Mouse (Mus musculus): ENCODE data around the gene Wbp1. TPM values are rescaled to one million over a fixed set of nuclear protein-coding genes. Genes with fewer than 3 reads are reported as not detected.

Wbp1 gene
- 76.0 and 87.2 TPM in 2 replicates for polyA plus RNA-seq (2014; fragmentation: Nextera tagmentation; extraction: Ambion mirVana)

DNA sequence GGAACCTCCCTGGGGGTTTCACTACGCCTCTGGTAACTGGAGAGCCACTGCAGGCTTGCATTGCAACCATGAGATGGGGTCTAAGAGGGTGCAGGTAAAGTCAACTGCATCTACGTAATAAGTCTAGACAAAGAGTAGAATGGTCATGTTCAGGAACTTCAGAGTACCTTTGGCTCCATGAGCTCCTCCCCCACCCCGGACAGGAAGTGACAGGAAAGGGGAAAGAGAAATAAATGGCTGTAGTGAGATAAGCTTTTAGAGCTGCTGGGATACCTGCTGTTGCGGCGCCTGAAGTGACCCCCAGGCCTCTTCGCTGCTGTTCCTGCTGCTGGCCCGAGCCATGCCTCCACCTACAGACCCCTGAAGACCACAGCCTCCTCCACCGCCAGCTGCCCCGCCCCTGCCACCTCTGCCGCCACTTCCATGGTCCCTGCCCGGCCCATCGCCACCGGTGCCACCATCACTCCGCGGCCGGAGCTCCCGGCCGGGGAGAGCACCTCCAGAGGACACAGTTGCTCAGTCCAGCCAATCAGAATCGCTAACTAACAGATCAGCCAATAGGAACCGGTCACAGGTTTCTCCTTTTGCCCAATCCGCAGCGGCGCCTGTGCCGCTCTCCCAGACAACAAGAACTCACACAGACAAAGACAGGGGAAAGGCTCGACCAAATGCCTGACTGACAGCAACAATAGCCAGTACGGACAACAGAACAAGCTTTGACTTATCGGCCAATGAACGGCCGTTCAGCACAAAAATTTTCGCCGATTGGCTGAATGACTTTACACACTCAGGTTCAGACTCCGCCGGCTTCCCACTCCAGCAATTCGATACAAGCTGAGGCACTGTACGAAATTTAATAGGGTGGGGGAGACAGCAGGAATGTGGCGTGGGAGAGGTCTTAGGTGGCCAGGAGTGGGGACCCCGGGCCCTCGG is at the start of gene Wbp1:
TSS of gene Wbp1 (minus strand) at position 630 of the 933 bp plus-strand sequence.
- Histone ChIP-seq H3K4me1 (ENCODE audit: control insufficient read depth, insufficient read depth, low read length) (peaks cover 34% of the 10 kb centered on the region), H3K4me2 (peak within 1 kb of the TSS; percentile 96), H3K36me3 (ENCODE audit: control insufficient read depth, insufficient read depth, low read length) (peaks cover 22% of the 10 kb centered on the region), H3K9ac (ENCODE audit: low read depth, low read length) (peak within 1 kb of the TSS; percentile 90), H3K27ac (ENCODE audit: low read depth, low read length) (peak within 1 kb of the TSS; percentile 95), H3K4me3 (ENCODE audit: low read depth, low read length) (peak within 1 kb of the TSS; percentile 71), H3K9me3 (replicated peaks; ENCODE audit: control insufficient read depth, low read length) (no peaks in the 10 kb centered on the region), H3K27me3 (ENCODE audit: control insufficient read depth, insufficient read depth, low read length) (no peaks in the 10 kb centered on the region)
- ATAC-seq (replicated peaks; ENCODE audit: insufficient number of reproducible peaks, low FRiP score, low TSS enrichment): peak; percentile 92
- under 1% methylated on average over 38 of the region's 38 CpGs for WGBS (ENCODE audit: insufficient replicate concordance)

DNA sequence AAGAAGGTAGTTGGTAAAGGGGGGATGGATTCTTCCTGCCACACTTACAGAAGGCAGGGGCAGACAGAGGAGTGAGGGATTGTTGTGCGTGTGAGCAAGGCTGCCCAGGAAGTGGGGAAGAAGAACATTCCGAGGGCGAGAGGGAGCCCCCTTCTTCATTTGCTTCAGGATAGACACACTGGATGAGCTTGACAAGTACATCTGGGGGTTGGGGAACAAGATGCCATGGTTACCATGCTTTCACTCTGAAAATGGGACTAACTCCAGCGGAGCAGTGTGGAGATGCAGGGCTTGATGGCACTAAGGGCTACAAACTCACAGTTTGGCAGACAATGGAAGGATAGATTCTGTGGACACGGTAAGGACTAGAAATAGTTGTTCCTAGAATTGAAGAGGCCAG is 49.7 kb upstream of the Wbp1 start:
- WGBS (ENCODE audit: insufficient replicate concordance): 81% methylated on average over 5 of the region's 5 CpGs
- Histone ChIP-seq H3K27ac (ENCODE audit: low read depth, low read length) (no peak overlapping the region), H3K27me3 (ENCODE audit: control insufficient read depth, insufficient read depth, low read length) (no peaks in the 10 kb centered on the region), H3K36me3 (ENCODE audit: control insufficient read depth, insufficient read depth, low read length) (no peaks in the 10 kb centered on the region), H3K9me3 (replicated peaks; ENCODE audit: control insufficient read depth, low read length) (no peaks in the 10 kb centered on the region), H3K9ac (ENCODE audit: low read depth, low read length) (no peak overlapping the region), H3K4me1 (ENCODE audit: control insufficient read depth, insufficient read depth, low read length) (peaks cover 6% of the 10 kb centered on the region; the same call in 1 of the 2 replicates), H3K4me3 (ENCODE audit: low read depth, low read length) (no peak overlapping the region), H3K4me2 (no peak overlapping the region)
- no peak for ATAC-seq (replicated peaks; ENCODE audit: insufficient number of reproducible peaks, low FRiP score, low TSS enrichment)

DNA sequence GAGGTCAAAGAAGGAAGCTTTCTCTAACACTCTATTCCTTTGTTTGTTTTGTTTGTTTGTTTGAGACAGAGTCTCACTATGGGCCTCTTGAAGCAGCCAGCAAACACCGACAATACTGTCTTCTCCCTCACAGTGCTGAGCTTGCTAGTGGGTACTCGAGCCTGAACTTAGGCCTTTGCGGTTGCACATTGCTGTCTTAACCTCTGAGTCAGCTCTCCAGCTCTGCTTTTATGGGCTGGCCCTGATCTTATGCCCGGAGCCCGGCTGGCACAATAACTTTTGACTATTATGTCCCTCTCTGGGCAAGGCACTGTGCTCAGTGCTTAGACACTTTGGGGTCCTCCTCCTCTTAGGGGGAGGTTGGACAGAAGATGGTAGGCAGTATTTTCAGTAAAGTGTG is 48.5 kb upstream of the Wbp1 start:
- H3K9me3 ChIP-seq (replicated peaks; ENCODE audit: control insufficient read depth, low read length): no peaks in the 10 kb centered on the region
- no peak overlapping the region for H3K9ac ChIP-seq (ENCODE audit: low read depth, low read length)
- ATAC-seq (replicated peaks; ENCODE audit: insufficient number of reproducible peaks, low FRiP score, low TSS enrichment): no peak
- peaks cover 6% of the 10 kb centered on the region; the same call in 1 of the 2 replicates for H3K4me1 ChIP-seq (ENCODE audit: control insufficient read depth, insufficient read depth, low read length)
- H3K27ac ChIP-seq (ENCODE audit: low read depth, low read length): no peak overlapping the region
- no peaks in the 10 kb centered on the region for H3K27me3 ChIP-seq (ENCODE audit: control insufficient read depth, insufficient read depth, low read length)
- H3K4me3 ChIP-seq (ENCODE audit: low read depth, low read length): no peak overlapping the region
- H3K4me2 ChIP-seq: no peak overlapping the region
- WGBS (ENCODE audit: insufficient replicate concordance): 80% methylated on average over 5 of the region's 5 CpGs
- no peaks in the 10 kb centered on the region for H3K36me3 ChIP-seq (ENCODE audit: control insufficient read depth, insufficient read depth, low read length)

DNA sequence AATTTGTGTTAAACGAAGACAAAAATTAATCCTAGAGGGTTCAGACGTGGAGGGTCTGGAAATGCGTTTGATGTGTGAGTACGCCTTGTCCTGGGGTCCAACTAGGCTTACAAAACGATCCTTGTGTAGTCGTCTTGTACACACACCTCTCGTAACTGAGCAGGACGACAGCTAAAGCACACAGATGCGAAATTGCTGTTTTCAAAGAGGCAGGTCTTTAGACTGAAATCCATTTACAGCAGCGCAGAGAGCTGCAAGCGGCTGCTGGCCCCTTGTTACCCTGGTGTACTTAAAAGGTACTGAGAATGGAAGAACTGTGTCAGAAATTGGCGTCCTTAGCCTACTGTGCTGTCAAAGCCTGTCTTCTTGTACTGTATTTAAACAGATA is 44.9 kb upstream of the Wbp1 start:
- ATAC-seq (replicated peaks; ENCODE audit: insufficient number of reproducible peaks, low FRiP score, low TSS enrichment): no peak
- peak overlapping the region; percentile 91 for H3K9ac ChIP-seq (ENCODE audit: low read depth, low read length)
- peaks cover 20% of the 10 kb centered on the region for H3K4me1 ChIP-seq (ENCODE audit: control insufficient read depth, insufficient read depth, low read length)
- under 1% methylated on average over 12 of the region's 12 CpGs for WGBS (ENCODE audit: insufficient replicate concordance)
- peak overlapping the region; percentile 71 for H3K4me2 ChIP-seq
- H3K9me3 ChIP-seq (replicated peaks; ENCODE audit: control insufficient read depth, low read length): no peaks in the 10 kb centered on the region
- H3K27ac ChIP-seq (ENCODE audit: low read depth, low read length): peak overlapping the region; percentile 86; the same call in 1 of the 2 replicates
- peak overlapping the region; percentile 90 for H3K4me3 ChIP-seq (ENCODE audit: low read depth, low read length)
- peaks cover 16% of the 10 kb centered on the region for H3K27me3 ChIP-seq (ENCODE audit: control insufficient read depth, insufficient read depth, low read length)
- H3K36me3 ChIP-seq (ENCODE audit: control insufficient read depth, insufficient read depth, low read length): no peaks in the 10 kb centered on the region

DNA sequence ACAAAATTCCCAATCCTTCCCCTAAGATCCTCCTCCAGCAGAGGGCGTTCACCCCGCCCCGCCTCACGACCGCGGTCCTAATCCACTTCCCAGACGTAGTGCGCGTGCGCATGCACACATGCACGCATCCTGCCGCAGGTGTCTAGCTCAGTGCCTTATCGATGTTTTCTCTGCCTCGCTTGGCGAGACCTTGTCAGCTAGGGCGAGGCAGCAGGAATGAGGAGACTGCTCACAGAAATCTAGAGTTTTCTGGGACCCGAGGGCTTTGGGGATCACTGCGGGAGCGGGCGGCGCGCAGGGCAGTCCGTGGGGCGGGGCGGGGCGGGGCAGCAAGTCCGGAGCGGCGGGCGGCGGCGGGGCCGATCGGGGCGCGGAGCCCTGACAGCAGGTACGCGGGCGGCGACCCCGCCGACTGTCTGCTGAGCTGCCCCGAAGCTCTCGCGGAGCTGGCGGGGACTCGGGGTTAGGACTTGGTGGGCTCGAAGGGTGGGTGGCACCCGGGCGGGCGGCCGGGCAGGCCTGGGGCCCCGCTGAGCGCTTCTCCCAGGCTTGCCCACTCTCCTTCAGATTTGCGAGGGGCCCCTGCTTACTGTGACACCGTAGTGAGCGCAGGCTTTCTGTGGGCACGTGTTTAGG is 44.4 kb upstream of the Wbp1 start, which contains the start of gene Dctn1:
TSS of gene Dctn1 (plus strand) at position 314 of the 636 bp plus-strand sequence.
- H3K9ac ChIP-seq (ENCODE audit: low read depth, low read length): peak within 1 kb of the TSS; percentile 91
- H3K4me3 ChIP-seq (ENCODE audit: low read depth, low read length): peak within 1 kb of the TSS; percentile 90
- peaks cover 20% of the 10 kb centered on the region for H3K4me1 ChIP-seq (ENCODE audit: control insufficient read depth, insufficient read depth, low read length)
- under 1% methylated on average over 55 of the region's 58 CpGs for WGBS (ENCODE audit: insufficient replicate concordance)
- H3K4me2 ChIP-seq: peak within 1 kb of the TSS; percentile 71
- no peaks in the 10 kb centered on the region for H3K9me3 ChIP-seq (replicated peaks; ENCODE audit: control insufficient read depth, low read length)
- peaks cover 21% of the 10 kb centered on the region for H3K27me3 ChIP-seq (ENCODE audit: control insufficient read depth, insufficient read depth, low read length)
- H3K27ac ChIP-seq (ENCODE audit: low read depth, low read length): peak within 1 kb of the TSS; percentile 86
- peak; percentile 81 for ATAC-seq (replicated peaks; ENCODE audit: insufficient number of reproducible peaks, low FRiP score, low TSS enrichment)
- no peaks in the 10 kb centered on the region for H3K36me3 ChIP-seq (ENCODE audit: control insufficient read depth, insufficient read depth, low read length)

DNA sequence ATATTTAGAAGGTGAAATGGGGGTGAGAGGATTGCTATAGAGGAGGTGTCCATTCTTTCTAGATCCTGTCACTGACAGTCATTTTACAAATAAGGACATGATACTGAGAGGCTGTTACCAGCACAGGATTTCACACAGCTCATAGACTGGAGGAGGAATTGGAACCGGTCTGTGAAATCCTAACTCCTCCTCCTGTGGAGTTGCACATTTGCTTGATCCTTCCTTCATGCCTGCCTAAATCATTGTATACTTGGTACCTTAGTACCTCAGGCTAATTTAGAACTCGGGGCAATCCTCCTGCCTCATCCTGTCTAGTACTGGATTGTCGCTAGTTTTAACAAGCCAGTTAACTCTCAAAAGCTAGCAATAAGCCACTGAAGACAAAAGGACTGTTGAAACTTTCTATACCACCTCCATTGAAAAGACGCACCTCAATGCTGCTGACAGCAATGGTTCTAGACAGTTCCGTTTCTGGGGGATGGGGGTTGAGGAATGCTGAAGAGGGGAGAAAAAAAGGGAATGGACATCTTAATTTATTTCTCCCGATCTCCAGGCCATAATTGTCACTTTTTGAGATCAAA is 43.8 kb upstream of the Wbp1 start:
- peak overlapping the region; percentile 90 for H3K4me3 ChIP-seq (ENCODE audit: low read depth, low read length)
- WGBS (ENCODE audit: insufficient replicate concordance): 7% methylated on average over 6 of the region's 6 CpGs
- H3K36me3 ChIP-seq (ENCODE audit: control insufficient read depth, insufficient read depth, low read length): no peaks in the 10 kb centered on the region
- H3K4me2 ChIP-seq: peak overlapping the region; percentile 71
- no peak for ATAC-seq (replicated peaks; ENCODE audit: insufficient number of reproducible peaks, low FRiP score, low TSS enrichment)
- no peak overlapping the region for H3K27ac ChIP-seq (ENCODE audit: low read depth, low read length)
- peaks cover 20% of the 10 kb centered on the region for H3K4me1 ChIP-seq (ENCODE audit: control insufficient read depth, insufficient read depth, low read length)
- no peaks in the 10 kb centered on the region for H3K9me3 ChIP-seq (replicated peaks; ENCODE audit: control insufficient read depth, low read length)
- peaks cover 27% of the 10 kb centered on the region for H3K27me3 ChIP-seq (ENCODE audit: control insufficient read depth, insufficient read depth, low read length)
- H3K9ac ChIP-seq (ENCODE audit: low read depth, low read length): peak overlapping the region; percentile 91

DNA sequence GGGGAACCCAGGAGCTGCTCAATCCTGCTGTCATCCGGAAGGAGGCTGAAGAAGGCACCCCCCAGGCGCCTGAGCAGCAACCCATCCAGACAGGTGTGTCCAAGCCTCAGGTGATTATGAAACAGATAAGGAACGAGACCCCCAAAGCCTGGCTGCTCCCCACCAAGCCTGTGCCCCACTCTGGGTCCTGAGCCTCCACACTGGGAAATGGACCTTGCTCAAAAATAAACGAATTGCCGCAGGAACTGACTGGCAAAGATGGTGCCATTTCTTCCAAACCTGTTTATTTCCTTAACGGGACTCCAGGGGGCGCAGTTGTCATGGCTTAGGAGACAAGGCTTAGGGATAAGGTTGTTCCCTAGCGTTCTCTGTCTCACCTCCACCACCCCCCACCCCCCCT is 41.3 kb upstream of the Wbp1 start:
- peaks cover 20% of the 10 kb centered on the region for H3K4me1 ChIP-seq (ENCODE audit: control insufficient read depth, insufficient read depth, low read length)
- H3K9ac ChIP-seq (ENCODE audit: low read depth, low read length): peak overlapping the region; percentile 58; the same call in 1 of the 2 replicates
- H3K27me3 ChIP-seq (ENCODE audit: control insufficient read depth, insufficient read depth, low read length): peaks cover 29% of the 10 kb centered on the region
- peak overlapping the region; percentile 76 for H3K4me2 ChIP-seq
- no peak overlapping the region for H3K27ac ChIP-seq (ENCODE audit: low read depth, low read length)
- peak overlapping the region; percentile 43 for H3K4me3 ChIP-seq (ENCODE audit: low read depth, low read length)
- no peaks in the 10 kb centered on the region for H3K36me3 ChIP-seq (ENCODE audit: control insufficient read depth, insufficient read depth, low read length)
- no peak for ATAC-seq (replicated peaks; ENCODE audit: insufficient number of reproducible peaks, low FRiP score, low TSS enrichment)
- no peaks in the 10 kb centered on the region for H3K9me3 ChIP-seq (replicated peaks; ENCODE audit: control insufficient read depth, low read length)
- WGBS (ENCODE audit: insufficient replicate concordance): under 1% methylated on average over 8 of the region's 8 CpGs

DNA sequence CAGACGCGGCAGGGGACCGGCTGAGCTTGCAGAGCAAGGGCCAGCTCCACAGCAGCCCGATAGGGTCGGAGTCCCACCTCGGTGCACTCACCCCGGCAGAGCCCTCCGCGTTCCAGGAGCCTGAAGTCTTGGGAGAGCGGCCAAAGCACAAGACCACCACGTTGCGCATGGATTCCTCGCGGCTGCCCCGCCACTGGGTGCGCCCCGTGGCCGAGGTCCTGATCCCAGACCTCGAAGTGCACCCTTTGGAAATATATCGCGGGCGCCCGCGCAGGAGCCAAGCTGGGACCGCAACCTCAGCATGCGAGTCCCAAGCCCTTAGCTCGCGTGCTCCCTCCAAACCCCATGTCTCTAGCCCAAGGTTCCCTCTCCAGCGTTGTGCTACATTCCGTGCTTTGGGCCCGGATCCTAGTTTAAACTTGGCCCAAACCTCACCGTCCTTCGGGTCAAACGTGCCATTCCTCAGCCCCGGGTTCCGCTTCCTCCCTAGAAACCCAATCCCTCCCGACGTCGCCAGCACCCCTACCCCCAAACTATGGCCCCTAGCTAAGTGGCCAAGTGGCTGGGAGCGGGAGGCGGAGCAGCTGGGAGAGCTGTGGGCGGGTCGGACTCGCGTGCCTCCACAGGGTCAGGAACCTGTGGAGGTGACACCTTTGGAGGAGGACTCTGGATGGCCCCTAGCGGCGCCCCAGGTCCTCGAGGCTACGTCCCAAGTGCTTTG is 40.7 kb upstream of the Wbp1 start:
- H3K4me3 ChIP-seq (ENCODE audit: low read depth, low read length): peak overlapping the region; percentile 43
- ATAC-seq (replicated peaks; ENCODE audit: insufficient number of reproducible peaks, low FRiP score, low TSS enrichment): no peak
- H3K36me3 ChIP-seq (ENCODE audit: control insufficient read depth, insufficient read depth, low read length): no peaks in the 10 kb centered on the region
- no peak overlapping the region for H3K27ac ChIP-seq (ENCODE audit: low read depth, low read length)
- no peaks in the 10 kb centered on the region for H3K9me3 ChIP-seq (replicated peaks; ENCODE audit: control insufficient read depth, low read length)
- whole genome bisulfite sequencing (ENCODE audit: insufficient replicate concordance): under 1% methylated on average over 49 of the region's 49 CpGs
- peak overlapping the region; percentile 58 for H3K9ac ChIP-seq (ENCODE audit: low read depth, low read length)
- peak overlapping the region; percentile 76 for H3K4me2 ChIP-seq
- H3K27me3 ChIP-seq (ENCODE audit: control insufficient read depth, insufficient read depth, low read length): peaks cover 29% of the 10 kb centered on the region
- H3K4me1 ChIP-seq (ENCODE audit: control insufficient read depth, insufficient read depth, low read length): peaks cover 20% of the 10 kb centered on the region

Data from heart, embryonic 11.5 days (tissue).